Comparison of ENCODE assay signal across 8 mouse cellular contexts in the genomic region with DNA sequence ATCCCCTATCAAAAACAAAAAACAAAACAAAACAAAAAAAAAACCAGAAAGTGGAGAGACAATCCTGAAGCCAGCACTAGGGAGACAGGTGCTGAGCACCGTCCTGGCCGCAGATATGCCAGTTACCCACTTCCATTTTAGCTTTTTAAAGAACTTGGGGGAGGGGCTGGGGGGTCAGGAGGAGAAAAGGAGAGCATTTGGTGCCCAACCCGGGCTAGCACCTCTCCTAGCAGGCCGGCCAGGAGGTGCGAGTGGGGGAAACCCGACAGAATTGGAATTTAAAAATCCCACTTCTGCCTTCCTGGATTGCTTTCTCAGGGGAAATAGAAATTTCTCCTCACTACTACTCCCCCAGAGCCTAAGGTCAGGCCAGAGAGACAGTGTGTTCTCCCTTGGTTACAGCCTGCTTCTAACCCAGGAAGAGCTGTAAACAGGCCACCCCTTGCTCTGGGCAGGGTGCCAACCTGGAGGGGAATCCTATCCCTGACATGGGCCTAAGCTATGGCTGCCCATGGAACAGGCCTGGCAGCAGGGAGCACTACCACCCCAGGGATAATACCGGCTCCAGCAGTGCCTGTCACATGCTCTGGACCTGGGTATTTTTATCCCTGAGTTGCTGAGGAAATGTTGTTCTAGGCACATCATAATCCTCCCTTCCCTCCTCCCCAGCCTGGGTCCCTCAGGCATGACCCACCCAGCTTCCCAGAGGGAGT. TPM values are rescaled to one million over a fixed set of nuclear protein-coding genes. Genes with fewer than 3 reads are reported as not detected.
DNase-seq lines count a peak whose midpoint lies in the region; ATAC-seq lines count a peak whose summit lies in the region.

No protein-coding gene starts in this region.

- peaks cover 61% of the 10 kb centered on the region for H3K4me1 ChIP-seq in embryonic facial prominence, embryonic 12.5 days
- H3K4me1 ChIP-seq in heart, embryonic 13.5 days: peaks cover 62% of the 10 kb centered on the region
- H3K4me1 ChIP-seq in kidney, embryonic 15.5 days: peaks cover 65% of the 10 kb centered on the region

- H3K36me3 ChIP-seq in embryonic facial prominence, embryonic 12.5 days: peaks cover 41% of the 10 kb centered on the region
- peaks cover 42% of the 10 kb centered on the region for H3K36me3 ChIP-seq in heart, embryonic 13.5 days
- H3K36me3 ChIP-seq in kidney, embryonic 15.5 days: peaks cover 52% of the 10 kb centered on the region

- no peak for ATAC-seq in embryonic facial prominence, embryonic 12.5 days (ENCODE audit: insufficient number of reproducible peaks, insufficient read depth, low FRiP score, low TSS enrichment)
- no peak for ATAC-seq in heart, embryonic 13.5 days (ENCODE audit: extremely low read depth, insufficient number of reproducible peaks, low FRiP score, low TSS enrichment)
- ATAC-seq in kidney, embryonic 15.5 days (replicated peaks; ENCODE audit: low FRiP score): no peak
- no peak for ATAC-seq in monocyte, adult 5-6 weeks (replicated peaks; ENCODE audit: insufficient number of reproducible peaks, low FRiP score, low TSS enrichment, poor library complexity, severe bottlenecking)

- peak; percentile 45 for DNase-seq in 3134 (ENCODE audit: extremely low read depth, insufficient read length, low spot score)
- DNase-seq in MN1 (ENCODE audit: low spot score): peak; percentile 92
- DNase-seq in lung, postnatal 10 days: peak; percentile 87
- peak; percentile 43 to 51 for DNase-seq in right cerebral cortex, postnatal 36 days (ENCODE audit: low spot score in 2 of 2)

- H3K9ac ChIP-seq in embryonic facial prominence, embryonic 12.5 days: peak overlapping the region; percentile 16; the same call in 1 of the 2 replicates
- H3K9ac ChIP-seq in heart, embryonic 13.5 days: peak overlapping the region; percentile 85
- H3K9ac ChIP-seq in kidney, embryonic 15.5 days: peak overlapping the region; percentile 21

- H3K4me3 ChIP-seq in embryonic facial prominence, embryonic 12.5 days: no peak overlapping the region
- H3K4me3 ChIP-seq in heart, embryonic 13.5 days: peak overlapping the region; percentile 90
- peak overlapping the region; percentile 50 for H3K4me3 ChIP-seq in kidney, embryonic 15.5 days (replicated peaks)

- H3K9me3 ChIP-seq in embryonic facial prominence, embryonic 12.5 days: no peaks in the 10 kb centered on the region
- H3K9me3 ChIP-seq in heart, embryonic 13.5 days: no peaks in the 10 kb centered on the region
- H3K9me3 ChIP-seq in kidney, embryonic 15.5 days (replicated peaks): no peaks in the 10 kb centered on the region

- H3K4me2 ChIP-seq in embryonic facial prominence, embryonic 12.5 days (replicated peaks): peak overlapping the region; percentile 98
- H3K4me2 ChIP-seq in heart, embryonic 13.5 days: peak overlapping the region; percentile 94
- H3K4me2 ChIP-seq in kidney, embryonic 15.5 days: peak overlapping the region; percentile 90

- WGBS in embryonic facial prominence, embryonic 12.5 days: 45% methylated on average over 7 of the region's 7 CpGs
- WGBS in heart, embryonic 13.5 days: 22% methylated on average over 7 of the region's 7 CpGs
- 29% methylated on average over 7 of the region's 7 CpGs for WGBS in kidney, embryonic 15.5 days

- H3K27ac ChIP-seq in embryonic facial prominence, embryonic 12.5 days: peak overlapping the region; percentile 90
- H3K27ac ChIP-seq in heart, embryonic 13.5 days (replicated peaks): peak overlapping the region; percentile 100
- peak overlapping the region; percentile 90 for H3K27ac ChIP-seq in kidney, embryonic 15.5 days

- H3K27me3 ChIP-seq in embryonic facial prominence, embryonic 12.5 days: no peaks in the 10 kb centered on the region
- no peaks in the 10 kb centered on the region for H3K27me3 ChIP-seq in heart, embryonic 13.5 days (replicated peaks)
- H3K27me3 ChIP-seq in kidney, embryonic 15.5 days: no peaks in the 10 kb centered on the region

RNA-seq across cellular contexts. Expression of gene Nfe2l1, which starts 4.8 kb away (rescaled TPM):
- polyA plus RNA-seq in embryonic facial prominence, embryonic 12.5 days (2016; fragmentation: Nextera tagmentation; extraction: Ambion mirVana): 72.6 and 75.8 TPM in 2 replicates
- 67.2 and 70.8 TPM in 2 replicates for polyA plus RNA-seq in heart, embryonic 13.5 days (2015; fragmentation: Nextera tagmentation; extraction: Ambion mirVana)
- polyA plus RNA-seq in kidney, embryonic 15.5 days (2015; fragmentation: Nextera tagmentation; extraction: Ambion mirVana): 78.5 and 82.1 TPM in 2 replicates
- 56.7 to 65.5 TPM (median 62.2 TPM) in 3 replicates for total RNA-seq in monocyte, adult 5-6 weeks (2017)

RNA-seq across cellular contexts. Expression of gene Copz2, which starts 24.7 kb away (rescaled TPM):
- 88.9 and 94.3 TPM in 2 replicates for polyA plus RNA-seq in embryonic facial prominence, embryonic 12.5 days (2016; fragmentation: Nextera tagmentation; extraction: Ambion mirVana)
- 109 and 113 TPM in 2 replicates for polyA plus RNA-seq in heart, embryonic 13.5 days (2015; fragmentation: Nextera tagmentation; extraction: Ambion mirVana)
- 117 and 121 TPM in 2 replicates for polyA plus RNA-seq in kidney, embryonic 15.5 days (2015; fragmentation: Nextera tagmentation; extraction: Ambion mirVana)
- total RNA-seq in monocyte, adult 5-6 weeks (2017): 0.48 TPM in 1 of 3 replicates, not detected in the others

RNA-seq across cellular contexts. Expression of gene Cbx1, which starts 36.0 kb away (rescaled TPM):
- polyA plus RNA-seq in embryonic facial prominence, embryonic 12.5 days (2016; fragmentation: Nextera tagmentation; extraction: Ambion mirVana): 160 and 169 TPM in 2 replicates
- 53.3 and 56.4 TPM in 2 replicates for polyA plus RNA-seq in heart, embryonic 13.5 days (2015; fragmentation: Nextera tagmentation; extraction: Ambion mirVana)
- polyA plus RNA-seq in kidney, embryonic 15.5 days (2015; fragmentation: Nextera tagmentation; extraction: Ambion mirVana): 136 and 154 TPM in 2 replicates
- 31.6 to 66.7 TPM (median 54.0 TPM) in 3 replicates for total RNA-seq in monocyte, adult 5-6 weeks (2017)

RNA-seq across cellular contexts. Expression of gene Snx11, which starts 47.6 kb away (rescaled TPM):
- 27.6 and 28.5 TPM in 2 replicates for polyA plus RNA-seq in embryonic facial prominence, embryonic 12.5 days (2016; fragmentation: Nextera tagmentation; extraction: Ambion mirVana)
- polyA plus RNA-seq in heart, embryonic 13.5 days (2015; fragmentation: Nextera tagmentation; extraction: Ambion mirVana): 10.7 and 11.8 TPM in 2 replicates
- 19.2 and 20.4 TPM in 2 replicates for polyA plus RNA-seq in kidney, embryonic 15.5 days (2015; fragmentation: Nextera tagmentation; extraction: Ambion mirVana)
- 40.6 to 60.6 TPM (median 40.8 TPM) in 3 replicates for total RNA-seq in monocyte, adult 5-6 weeks (2017)

Comparison
In these comparisons a context has a peak if more than half of its experiments do, and no peak if none do; other contexts are left out.
1. H3K9ac ChIP-seq: peak in every context shown above with its lines; median percentile 85 in heart, embryonic 13.5 days; 21 in kidney, embryonic 15.5 days; 16 in embryonic facial prominence, embryonic 12.5 days.